In the genomic region with DNA sequence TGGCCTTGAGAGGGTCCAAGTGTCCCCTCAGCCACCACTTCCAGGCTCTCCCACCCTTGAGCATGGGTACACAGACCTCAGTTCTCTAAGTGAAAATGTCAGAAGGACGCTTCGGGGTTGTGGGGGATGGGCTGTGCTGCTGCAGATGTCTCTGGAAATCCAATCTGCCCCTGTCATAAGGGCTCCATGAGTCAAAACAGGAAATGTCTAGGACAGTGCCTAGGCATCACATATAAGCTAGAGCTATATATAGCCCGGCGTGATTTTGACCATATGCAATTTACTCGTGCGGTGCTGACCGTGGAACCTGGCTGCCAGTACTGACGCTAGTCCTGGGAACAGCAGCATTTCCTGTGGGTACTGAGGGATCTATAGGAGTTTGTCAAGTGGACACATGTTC, we compare ENCODE assay signal across 15 mouse cellular contexts. TPM values are rescaled to one million over a fixed set of nuclear protein-coding genes. Genes with fewer than 3 reads are reported as not detected.
A peak's percentile ranks its signal among the peaks of the same experiment; 100 is the strongest.
DNase-seq lines count a peak whose midpoint lies in the region; ATAC-seq lines count a peak whose summit lies in the region.
"Had no signal": no experiment of that assay in that cellular context is flagged by ENCODE, and none has a peak within 500 bp of the region (broad histone marks: within the 10 kb centered on the region; RNA-seq: fewer than 3 reads in every experiment).

No protein-coding gene starts in this region.

- H3K4me1 ChIP-seq in heart, embryonic 10.5 days: peaks cover 58% of the 10 kb centered on the region
- H3K4me1 ChIP-seq in heart, embryonic 11.5 days (ENCODE audit: control insufficient read depth, insufficient read depth, low read length): peaks cover 28% of the 10 kb centered on the region
- H3K4me1 ChIP-seq in lung, embryonic 16.5 days (replicated peaks; ENCODE audit: control insufficient read depth, insufficient read depth, low read length): peaks cover 13% of the 10 kb centered on the region
- H3K4me1 ChIP-seq in stomach, embryonic 15.5 days: peaks cover 7% of the 10 kb centered on the region; the same call in 1 of the 2 replicates
- H3K4me1 ChIP-seq in hindbrain, embryonic 11.5 days (replicated peaks; ENCODE audit: control insufficient read depth, insufficient read depth, low read length): peaks cover 3% of the 10 kb centered on the region; the same call in 1 of the 2 replicates

- peak overlapping the region; percentile 57; the same call in 1 of the 2 replicates for H3K27ac ChIP-seq in heart, embryonic 10.5 days
- H3K27ac ChIP-seq in heart, embryonic 11.5 days (ENCODE audit: low read depth, low read length): no peak overlapping the region
- H3K27ac ChIP-seq in lung, embryonic 16.5 days (ENCODE audit: low read length): peak overlapping the region; percentile 20; the same call in 1 of the 2 replicates
- H3K27ac ChIP-seq in stomach, embryonic 15.5 days: 0 out of 2 replicates have a peak overlapping the region, but pooled peaks have one; percentile 8
- no peak overlapping the region for H3K27ac ChIP-seq in hindbrain, embryonic 11.5 days (ENCODE audit: low read depth, low read length)
- H3K27ac ChIP-seq: hindbrain, embryonic 15.5 days; layer of hippocampus, adult 2 months had no signal

- peaks cover 27% of the 10 kb centered on the region for H3K36me3 ChIP-seq in heart, embryonic 10.5 days
- H3K36me3 ChIP-seq in heart, embryonic 11.5 days (ENCODE audit: control insufficient read depth, insufficient read depth, low read length): peaks cover 2% of the 10 kb centered on the region; the same call in 1 of the 2 replicates
- H3K36me3 ChIP-seq in lung, embryonic 16.5 days (ENCODE audit: control insufficient read depth, insufficient read depth, low read length): 0 out of 2 replicates have a peak, but pooled peaks cover 2% of the 10 kb centered on the region
- H3K36me3 ChIP-seq in stomach, embryonic 15.5 days: no peaks in the 10 kb centered on the region
- H3K36me3 ChIP-seq in hindbrain, embryonic 11.5 days (ENCODE audit: control insufficient read depth, insufficient read depth, low read length): no peaks in the 10 kb centered on the region

- WGBS in heart, embryonic 10.5 days: 62% methylated on average over 8 of the region's 8 CpGs
- WGBS in heart, embryonic 11.5 days (ENCODE audit: insufficient replicate concordance): 54% methylated on average over 8 of the region's 8 CpGs
- WGBS in lung, embryonic 16.5 days: 38% methylated on average over 8 of the region's 8 CpGs
- 44% methylated on average over 8 of the region's 8 CpGs for WGBS in stomach, embryonic 15.5 days
- whole genome bisulfite sequencing in hindbrain, embryonic 11.5 days: 70% methylated on average over 8 of the region's 8 CpGs

- no peaks in the 10 kb centered on the region for H3K9me3 ChIP-seq in heart, embryonic 10.5 days
- no peaks in the 10 kb centered on the region for H3K9me3 ChIP-seq in heart, embryonic 11.5 days (replicated peaks; ENCODE audit: control insufficient read depth, low read length)
- no peaks in the 10 kb centered on the region for H3K9me3 ChIP-seq in lung, embryonic 16.5 days (ENCODE audit: control insufficient read depth, low read length)
- no peaks in the 10 kb centered on the region for H3K9me3 ChIP-seq in stomach, embryonic 15.5 days
- H3K9me3 ChIP-seq in hindbrain, embryonic 11.5 days (ENCODE audit: control insufficient read depth, low read length): no peaks in the 10 kb centered on the region
- H3K9me3 ChIP-seq: hindbrain, embryonic 15.5 days had no signal

- no peak overlapping the region for H3K4me2 ChIP-seq in heart, embryonic 11.5 days
- 0 out of 2 replicates have a peak overlapping the region, but pooled peaks have one; percentile 26 for H3K4me2 ChIP-seq in lung, embryonic 16.5 days (ENCODE audit: low read depth, low read length)
- H3K4me2 ChIP-seq in stomach, embryonic 15.5 days: no peak overlapping the region
- no peak overlapping the region for H3K4me2 ChIP-seq in hindbrain, embryonic 11.5 days (replicated peaks; ENCODE audit: low read depth, low read length)
- H3K4me2 ChIP-seq: hindbrain, embryonic 15.5 days had no signal

- no peaks in the 10 kb centered on the region for H3K27me3 ChIP-seq in heart, embryonic 10.5 days (ENCODE audit: insufficient read depth, poor library complexity, severe bottlenecking)
- no peaks in the 10 kb centered on the region for H3K27me3 ChIP-seq in heart, embryonic 11.5 days (ENCODE audit: control insufficient read depth, insufficient read depth, low read length)
- no peaks in the 10 kb centered on the region for H3K27me3 ChIP-seq in lung, embryonic 16.5 days (ENCODE audit: control insufficient read depth, insufficient read depth, low read depth, low read length)
- H3K27me3 ChIP-seq in stomach, embryonic 15.5 days (replicated peaks): no peaks in the 10 kb centered on the region
- no peaks in the 10 kb centered on the region for H3K27me3 ChIP-seq in hindbrain, embryonic 11.5 days (ENCODE audit: control insufficient read depth, insufficient read depth, low read length)
- H3K27me3 ChIP-seq: hindbrain, embryonic 15.5 days; Patski had no signal

- DNase-seq in heart, embryonic 10.5 days (ENCODE audit: low spot score): no peak
- DNase-seq in lung, postnatal 25 days (ENCODE audit: low spot score): no peak
- peak; percentile 31 for DNase-seq in induced T-regulatory cell, adult 2 months (ENCODE audit: low read depth)
- DNase-seq in testis, postnatal 10 days (ENCODE audit: low spot score): no peak
- DNase-seq in hindbrain, embryonic 11.5 days (ENCODE audit: low spot score): no peak
- DNase-seq: adrenal gland, postnatal 25 days; cerebellum, adult 9-10 months; midbrain, embryonic 14.5 days; thymus, postnatal 36 days had no signal

- H3K9ac ChIP-seq in heart, embryonic 11.5 days (ENCODE audit: low read depth, low read length): no peak overlapping the region
- no peak overlapping the region for H3K9ac ChIP-seq in lung, embryonic 16.5 days (ENCODE audit: low read length)
- H3K9ac ChIP-seq in stomach, embryonic 15.5 days: no peak overlapping the region
- no peak overlapping the region for H3K9ac ChIP-seq in hindbrain, embryonic 11.5 days (ENCODE audit: low read depth, low read length)
- H3K9ac ChIP-seq: hindbrain, embryonic 15.5 days had no signal

- H3K4me3 ChIP-seq in heart, embryonic 10.5 days: no peak overlapping the region
- no peak overlapping the region for H3K4me3 ChIP-seq in heart, embryonic 11.5 days (ENCODE audit: low read depth, low read length)
- H3K4me3 ChIP-seq in lung, embryonic 16.5 days (ENCODE audit: low read length): no peak overlapping the region
- H3K4me3 ChIP-seq in stomach, embryonic 15.5 days (replicated peaks): no peak overlapping the region
- no peak overlapping the region for H3K4me3 ChIP-seq in hindbrain, embryonic 11.5 days (ENCODE audit: low read depth, low read length)
- H3K4me3 ChIP-seq: hindbrain, embryonic 15.5 days; layer of hippocampus, adult 2 months had no signal

- no peak for ATAC-seq in heart, embryonic 11.5 days (replicated peaks; ENCODE audit: insufficient number of reproducible peaks, low FRiP score, low TSS enrichment)
- ATAC-seq in lung, embryonic 16.5 days (ENCODE audit: low read depth): peak; percentile 73
- ATAC-seq in stomach, embryonic 15.5 days (ENCODE audit: insufficient read depth, low FRiP score, low read depth): peak; percentile 7; the same call in 1 of the 2 replicates
- ATAC-seq in hindbrain, embryonic 11.5 days (ENCODE audit: low FRiP score): no peak
- ATAC-seq: Patski had no signal

RNA-seq across cellular contexts. Expression of a gene that starts 20.2 kb away (rescaled TPM):
- 24.2 and 31.6 TPM in 2 replicates for polyA plus RNA-seq in heart, embryonic 10.5 days (2016; fragmentation: Nextera tagmentation; extraction: Ambion mirVana)
- polyA plus RNA-seq in heart, embryonic 11.5 days (2014; fragmentation: Nextera tagmentation; extraction: Ambion mirVana): 20.0 and 20.8 TPM in 2 replicates
- polyA plus RNA-seq in lung, embryonic 16.5 days (2015; fragmentation: Nextera tagmentation; extraction: Ambion mirVana): 22.4 and 24.1 TPM in 2 replicates
- polyA plus RNA-seq in stomach, embryonic 15.5 days (2015; fragmentation: Nextera tagmentation; extraction: Ambion mirVana): 18.4 and 18.8 TPM in 2 replicates
- polyA plus RNA-seq in hindbrain, embryonic 11.5 days (2014; fragmentation: Nextera tagmentation; extraction: Ambion mirVana): 23.0 and 25.9 TPM in 2 replicates

RNA-seq across cellular contexts. Expression of a gene that starts 48.3 kb away (rescaled TPM):
- 1,580 and 1,787 TPM in 2 replicates for polyA plus RNA-seq in heart, embryonic 10.5 days (2016; fragmentation: Nextera tagmentation; extraction: Ambion mirVana)
- 442 and 580 TPM in 2 replicates for polyA plus RNA-seq in heart, embryonic 11.5 days (2014; fragmentation: Nextera tagmentation; extraction: Ambion mirVana)
- 1,678 and 1,766 TPM in 2 replicates for polyA plus RNA-seq in lung, embryonic 16.5 days (2015; fragmentation: Nextera tagmentation; extraction: Ambion mirVana)
- 1,174 and 1,300 TPM in 2 replicates for polyA plus RNA-seq in stomach, embryonic 15.5 days (2015; fragmentation: Nextera tagmentation; extraction: Ambion mirVana)
- polyA plus RNA-seq in hindbrain, embryonic 11.5 days (2014; fragmentation: Nextera tagmentation; extraction: Ambion mirVana): 245 and 269 TPM in 2 replicates

Comparison
In these comparisons a context has a peak if more than half of its experiments do, and no peak if none do; other contexts are left out.
1. H3K27ac ChIP-seq: peak in heart, embryonic 10.5 days (single experiment), lung, embryonic 16.5 days (single experiment) and stomach, embryonic 15.5 days (single experiment); none in heart, embryonic 11.5 days (single experiment) and hindbrain, embryonic 11.5 days (single experiment).
2. ATAC-seq: peak in lung, embryonic 16.5 days (single experiment) and stomach, embryonic 15.5 days (single experiment); none in heart, embryonic 11.5 days (single experiment) and hindbrain, embryonic 11.5 days (single experiment).